Mouse (Mus musculus): Measurements from ENCODE around the gene Htra3. TPM values are rescaled to one million over a fixed set of nuclear protein-coding genes. Genes with fewer than 3 reads are reported as not detected.

The Htra3 gene
- total RNA-seq, 2 experiments from 2014 or later = 3.8 to 7.3 TPM

GRCm38 (mm10) chr5:35693638-35694037, 14.1 kb upstream of the Htra3 start:
- no peak for DNase-seq

- DNase-seq = no peak
These were observed 11.7 kb upstream of the Htra3 start for GRCm38 (mm10) chr5:35691246-35691645.

DNA sequence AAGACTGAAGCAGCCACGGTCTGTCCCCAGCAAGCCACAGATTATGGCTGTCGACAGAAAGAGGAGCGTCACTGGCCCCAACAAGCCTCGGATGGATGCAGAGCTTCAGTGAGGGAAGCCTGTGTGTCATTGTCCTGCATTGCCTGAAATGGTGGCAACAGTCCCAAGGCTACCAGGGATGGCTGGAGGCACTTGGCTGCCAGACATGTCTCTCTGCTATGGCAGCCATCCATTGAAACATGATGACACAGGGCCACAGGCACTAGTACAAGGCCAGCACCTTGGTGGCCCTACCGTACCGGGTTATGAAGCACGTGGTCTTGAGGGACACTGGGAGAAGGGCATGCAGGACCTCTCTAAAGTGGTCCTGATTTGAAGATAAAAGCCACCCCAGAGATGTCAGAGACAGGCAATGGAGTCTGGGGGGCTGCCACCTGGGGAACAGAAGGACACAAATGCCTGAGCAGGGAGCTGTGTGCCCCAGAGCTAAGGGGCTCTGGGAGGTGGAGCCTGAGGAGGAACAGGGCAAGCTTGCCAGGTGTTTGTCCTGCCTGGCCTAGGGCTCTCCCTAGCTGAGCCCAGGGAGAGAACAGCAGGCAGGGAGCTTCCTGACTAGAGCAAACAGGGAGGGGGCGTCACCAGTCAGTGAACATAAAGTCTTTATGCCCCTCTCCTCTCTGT, 11.0 kb upstream of the Htra3 start:
- no peak for DNase-seq

GRCm38 (mm10) chr5:35689374-35689773, 9.8 kb upstream of the Htra3 start:
- DNase-seq = no peak

DNA sequence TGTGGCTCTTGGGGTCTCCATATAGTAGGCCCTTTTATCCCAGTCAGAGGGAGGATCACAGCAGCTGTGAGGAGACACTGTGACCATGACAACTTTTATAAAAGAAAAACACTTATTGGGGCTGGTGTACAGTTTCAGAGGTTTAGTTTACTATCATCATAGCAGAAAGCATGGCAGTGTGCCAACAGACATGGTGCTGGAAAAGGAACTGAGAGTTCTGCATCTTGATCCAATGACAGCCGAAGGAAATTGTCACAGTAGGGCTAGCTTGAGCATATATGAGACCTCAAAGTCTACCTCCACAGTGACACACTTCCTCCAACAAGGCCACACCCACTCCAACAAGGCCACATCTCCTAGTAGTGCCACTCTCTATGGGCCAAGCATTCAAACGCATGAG, 9.3 kb upstream of the Htra3 start:
- DNase-seq = no peak

DNA sequence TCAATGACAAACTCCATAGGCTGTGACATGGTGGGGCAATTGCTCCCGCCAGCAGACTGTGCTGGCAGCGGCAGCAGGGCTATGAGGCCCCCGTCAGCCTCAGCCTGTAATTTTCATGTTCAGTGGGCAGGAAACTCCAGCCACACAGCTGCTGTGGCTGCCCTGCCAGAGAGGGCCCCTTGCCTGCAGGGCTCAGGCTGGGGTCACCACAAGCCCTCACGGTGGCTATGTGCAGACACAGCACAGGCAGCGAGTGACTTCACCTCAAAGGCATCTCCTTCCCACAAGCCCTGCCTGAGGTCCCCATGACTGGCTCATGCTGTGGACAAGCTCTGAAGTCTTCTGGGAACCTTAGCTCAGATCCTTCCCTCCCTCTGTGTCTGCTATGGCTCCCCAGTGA, 7.5 kb upstream of the Htra3 start:
- DNase-seq = no peak

DNA sequence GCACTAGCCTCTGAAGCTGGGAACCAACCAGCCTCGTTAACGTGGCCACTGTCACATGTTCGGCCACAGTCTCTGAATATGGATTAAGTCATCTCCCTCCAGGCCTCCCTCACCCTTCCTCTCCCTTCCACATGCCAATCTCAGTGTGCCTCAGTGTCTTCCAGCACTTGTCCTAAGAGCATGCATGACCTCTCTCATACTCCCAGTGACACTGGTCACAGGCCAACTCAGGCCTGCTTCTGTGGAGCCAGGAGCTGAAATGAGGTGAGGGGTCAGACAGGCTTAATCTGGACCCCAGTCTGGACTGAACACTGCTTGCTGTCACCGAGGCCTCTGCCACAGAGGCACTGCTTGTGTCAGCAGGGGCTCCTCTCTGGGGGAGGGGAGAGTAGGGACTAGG, 6.8 kb upstream of the Htra3 start:
- DNase-seq = no peak

DNA sequence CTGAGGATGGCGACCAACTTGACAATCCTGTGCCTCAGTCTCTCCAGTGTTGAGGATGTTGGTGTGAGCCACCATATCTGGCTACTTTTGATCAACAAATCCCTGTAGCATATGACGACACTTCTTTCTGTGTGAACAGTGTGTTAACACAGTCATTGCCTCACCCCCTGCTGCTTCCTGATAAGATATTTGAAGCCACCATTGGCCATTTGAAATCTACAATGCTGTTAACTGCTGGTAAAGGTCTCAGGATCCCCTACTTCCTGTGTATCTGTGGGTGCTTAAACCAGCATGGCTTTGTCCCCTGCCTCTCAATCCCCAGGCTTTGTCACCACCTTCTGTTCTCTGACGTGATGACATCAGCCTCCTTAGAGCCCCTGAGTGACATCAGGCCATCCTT, 5.5 kb upstream of the Htra3 start:
- no peak for DNase-seq

- no peak for DNase-seq
These were observed 1.4 kb upstream of the Htra3 start for GRCm38 (mm10) chr5:35680958-35681357.

DNA sequence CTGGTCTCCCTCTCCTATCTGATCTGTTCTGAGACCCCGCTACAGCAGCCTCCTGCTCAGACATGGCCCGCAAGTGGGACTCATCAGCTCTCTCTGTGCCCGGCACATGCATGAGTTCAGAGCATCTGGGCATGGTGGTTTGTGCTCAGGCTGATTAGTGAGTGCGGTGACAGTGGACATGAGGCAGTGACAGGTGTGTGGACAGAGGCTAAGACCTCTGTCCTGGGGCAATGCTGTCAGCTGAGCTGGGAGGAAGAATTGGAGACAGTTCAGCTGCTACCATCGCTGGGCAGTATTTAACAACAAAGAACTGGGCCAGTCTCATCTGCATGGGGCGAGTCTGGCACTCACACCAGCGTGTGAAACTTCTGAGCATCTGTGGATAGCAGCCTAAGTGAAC, 2.6 kb downstream of the Htra3 start:
- DNase-seq = no peak

DNA sequence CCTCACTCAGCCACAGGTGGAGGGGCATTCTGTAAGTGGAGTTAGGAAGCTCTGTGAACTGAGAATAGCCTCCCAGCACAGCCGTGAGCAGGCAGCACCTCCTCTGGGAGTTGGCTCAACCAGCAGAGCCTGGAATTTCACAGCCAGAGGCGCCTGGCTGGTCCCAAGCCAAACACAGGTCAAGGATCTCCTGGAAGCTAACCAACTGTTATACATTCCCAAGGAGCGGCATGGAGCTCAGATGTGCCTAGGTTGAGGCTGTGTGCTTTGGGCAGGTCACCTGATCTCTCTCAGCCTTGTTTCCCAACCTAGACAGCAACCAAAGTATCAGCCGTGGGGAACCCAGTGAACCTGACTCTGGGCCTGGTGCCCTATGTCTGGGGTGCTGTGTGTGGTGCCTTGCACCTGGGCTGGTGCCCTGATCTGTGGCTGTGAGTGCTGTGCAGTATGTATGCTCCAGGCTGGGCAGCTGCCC, 5.5 kb downstream of the Htra3 start:
- DNase-seq = no peak

DNA sequence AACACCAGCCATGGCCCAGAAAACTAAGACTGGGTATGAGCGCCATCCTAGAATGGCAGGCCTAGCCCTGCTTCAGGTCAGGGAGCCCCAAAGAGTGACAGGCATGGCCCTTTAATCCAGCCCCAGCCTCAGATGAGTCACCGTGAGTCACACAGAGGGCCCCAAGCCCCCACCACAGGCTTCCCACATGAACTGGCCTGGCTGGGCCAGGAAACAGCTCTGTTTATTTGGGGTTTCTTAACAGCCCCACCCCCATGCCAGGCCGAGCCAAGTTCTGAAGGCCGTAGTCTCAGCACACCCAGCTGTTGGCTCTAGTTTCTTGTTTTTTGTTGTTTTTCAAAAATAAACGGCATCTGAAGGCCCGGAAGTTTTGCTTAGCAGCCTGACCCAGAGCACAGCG, 6.5 kb downstream of the Htra3 start:
- DNase-seq = peak; percentile 44 to 52

GRCm38 (mm10) chr5:35672581-35672980, 7.0 kb downstream of the Htra3 start:
- DNase-seq = no peak

DNA sequence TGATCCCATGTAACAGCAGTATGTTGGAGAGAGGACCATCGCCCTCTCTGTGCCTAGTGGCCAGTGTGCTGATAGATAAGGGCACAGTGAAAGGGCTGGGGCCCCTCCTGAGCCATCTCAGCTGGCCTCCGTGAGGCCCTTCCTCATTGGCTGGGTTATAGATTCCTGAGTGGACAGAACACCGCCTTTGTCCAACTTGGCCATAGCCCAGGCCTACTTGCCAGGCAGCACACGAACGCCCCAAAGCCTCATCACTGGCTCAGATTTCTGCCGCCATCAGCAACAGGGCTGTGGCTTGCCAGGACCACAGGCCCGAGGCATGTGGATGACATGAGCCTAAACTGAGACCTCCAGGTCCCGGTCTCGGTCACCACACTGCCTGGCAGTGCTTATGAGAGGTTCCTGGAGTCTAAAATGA, 8.1 kb downstream of the Htra3 start:
- DNase-seq = peak; percentile 51 to 59

- no peak for DNase-seq
These were observed 9.2 kb downstream of the Htra3 start for GRCm38 (mm10) chr5:35670412-35670801.

GRCm38 (mm10) chr5:35669747-35670411, 9.7 kb downstream of the Htra3 start:
- DNase-seq = no peak

- no peak for DNase-seq
These were observed 13.4 kb downstream of the Htra3 start for GRCm38 (mm10) chr5:35666152-35666551.

DNA sequence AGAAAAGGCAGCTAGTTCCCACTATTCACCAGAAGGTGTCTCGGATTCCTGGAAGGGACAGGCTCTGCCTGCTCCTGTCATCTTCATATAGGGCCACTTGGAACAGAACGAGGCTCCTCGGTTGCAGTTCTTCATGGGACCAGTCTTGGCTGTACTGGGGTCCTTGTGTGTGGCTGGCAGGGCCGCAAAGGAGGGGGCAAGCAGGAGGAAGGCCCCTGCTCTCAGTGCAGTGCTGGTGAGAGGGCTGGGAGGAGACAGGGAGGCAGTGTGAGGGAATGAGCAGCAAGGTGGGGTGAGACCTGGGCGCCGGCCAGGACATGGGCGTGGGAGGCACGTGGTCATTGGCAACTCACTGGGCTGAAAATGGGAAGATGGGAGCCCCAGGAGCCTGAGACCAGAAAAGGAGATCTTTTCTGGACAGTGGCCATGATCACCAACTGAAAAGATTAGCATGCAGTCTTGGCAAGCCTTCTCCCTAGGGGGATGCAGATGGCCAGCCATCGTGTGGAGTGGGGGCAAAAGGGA, 17.5 kb downstream of the Htra3 start:
- DNase-seq = no peak

DNA sequence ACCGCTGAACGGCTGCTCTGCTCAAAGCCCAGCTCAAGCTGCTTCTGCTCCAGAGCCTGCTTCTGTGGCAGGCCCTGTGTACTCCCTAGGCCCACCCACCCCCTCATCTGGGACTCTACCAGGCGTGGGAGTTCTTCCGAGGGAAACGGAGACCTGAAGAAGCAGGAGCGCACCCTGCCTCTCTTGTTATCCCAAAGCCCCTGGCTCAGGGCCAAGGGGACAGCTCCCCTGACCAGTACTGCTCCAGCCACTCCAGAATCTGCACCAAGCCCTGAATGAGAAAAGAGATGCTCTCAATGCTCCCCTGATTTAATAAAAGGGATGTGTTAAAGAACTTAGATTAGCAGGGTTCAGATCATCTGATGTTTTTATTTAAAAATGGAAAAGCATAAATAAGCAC, 18.4 kb downstream of the Htra3 start:
- no peak for DNase-seq

GRCm38 (mm10) chr5:35659503-35659902, 20.1 kb downstream of the Htra3 start:
- no peak for DNase-seq

- no peak for DNase-seq
These were observed 23.7 kb downstream of the Htra3 start for GRCm38 (mm10) chr5:35655753-35656485.

GRCm38 (mm10) chr5:35653743-35654395, 25.7 kb downstream of the Htra3 start:
- no peak for DNase-seq

DNA sequence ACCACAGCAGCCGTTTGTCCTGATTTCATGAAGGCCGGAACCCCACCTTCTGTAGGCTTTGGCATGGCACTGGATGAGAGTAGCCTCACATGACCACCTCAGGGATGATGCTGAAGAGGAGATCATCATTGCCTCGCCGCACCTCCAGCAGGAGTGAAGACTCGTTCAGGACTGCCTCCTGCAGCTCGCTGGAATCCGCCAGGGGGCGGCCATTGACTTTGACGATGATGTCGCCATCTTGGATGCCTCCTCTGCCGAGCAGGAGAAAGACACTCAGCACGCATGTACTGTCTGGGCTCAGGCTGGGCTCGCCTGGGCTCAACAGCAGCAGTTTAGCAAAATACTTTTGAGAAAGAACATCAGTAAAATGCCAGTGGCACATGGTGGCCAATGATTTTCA, 26.7 kb downstream of the Htra3 start:
- no peak for DNase-seq
